Mouse (Mus musculus) adrenal gland, postnatal 0 days (tissue): Measurements from ENCODE around the gene 1700015F17Rik. TPM values are rescaled to one million over a fixed set of nuclear protein-coding genes. Genes with fewer than 3 reads are reported as not detected.

ENCODE experiments used
- polyA plus RNA-seq: library from polyadenylated mRNA; unstranded; fragments of >200 nt; fragmentation: Nextera tagmentation; extraction: Ambion mirVana; gene quantifications from 2 replicates; pipeline ENCODE4 v1.2.1, GENCODE M21; 2015

1700015F17Rik gene
- not detected in 2 replicates for polyA plus RNA-seq

DNA sequence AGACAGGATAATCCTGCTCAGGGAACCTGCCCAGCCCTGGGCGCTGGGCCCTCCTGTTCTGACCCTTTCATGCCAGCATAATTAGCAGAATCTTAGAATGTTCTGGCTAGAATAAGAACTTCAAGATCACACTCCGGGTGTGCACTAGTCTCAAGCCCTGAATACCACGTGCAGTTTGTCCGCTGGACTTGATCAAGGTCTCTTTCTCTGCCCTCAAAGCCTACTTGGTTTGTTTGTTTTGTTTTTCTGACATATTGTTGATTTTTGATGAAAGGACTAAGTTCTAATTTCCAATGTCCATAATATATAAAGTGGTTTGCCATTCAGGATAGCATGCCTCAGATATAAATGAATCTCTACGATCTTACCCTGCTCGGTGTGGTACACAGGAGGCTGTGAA lies at the start of gene 1700015F17Rik:
1700015F17Rik (minus strand) TSS at position 101 of the 400 bp plus-strand sequence.

DNA sequence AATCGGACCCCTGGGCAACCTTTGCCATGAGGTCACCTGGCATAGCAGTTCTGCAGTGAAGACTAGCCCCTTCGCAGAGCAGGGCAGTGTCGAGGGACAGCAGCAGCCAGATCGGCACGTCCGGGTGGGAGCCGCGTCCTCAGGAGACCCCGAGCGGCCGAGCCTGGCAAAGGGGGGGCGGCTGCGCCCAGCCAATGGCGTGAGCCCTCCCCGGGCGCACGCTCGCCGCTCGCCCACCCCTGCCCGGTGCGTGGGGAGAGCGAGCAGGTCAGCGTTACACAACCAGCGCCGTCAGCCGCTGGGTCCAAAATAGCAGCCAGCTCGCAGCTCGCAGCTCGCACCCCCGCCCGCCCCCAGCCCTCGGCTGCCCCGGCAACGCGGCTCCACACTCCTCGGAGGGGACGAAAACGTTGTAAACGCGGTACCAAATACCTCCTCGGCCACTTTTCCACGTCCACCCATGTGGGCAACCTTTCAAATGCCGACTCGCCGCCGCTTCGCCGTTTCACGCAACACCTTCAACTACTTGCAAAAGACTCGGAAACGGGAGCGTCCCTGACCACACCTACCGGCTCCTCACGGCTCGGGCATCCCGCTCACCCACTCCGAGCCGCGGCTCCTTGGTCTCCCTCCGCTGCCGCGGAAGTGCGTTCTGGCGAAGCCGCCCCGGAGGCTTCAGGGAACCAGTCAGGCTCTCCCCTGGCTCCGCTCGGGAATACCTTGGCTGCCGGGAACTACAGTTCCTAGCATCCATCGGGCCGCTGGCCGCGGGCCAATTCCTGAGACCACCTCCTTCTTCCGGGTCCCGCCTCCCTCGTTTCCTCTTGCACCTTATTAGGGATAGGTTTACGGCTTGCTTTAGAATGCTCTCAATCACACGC lies 35.5 kb upstream of the 1700015F17Rik start, which contains the start of gene Cldn12:
Cldn12 (minus strand) TSS at position 763 of the 881 bp plus-strand sequence.

DNA sequence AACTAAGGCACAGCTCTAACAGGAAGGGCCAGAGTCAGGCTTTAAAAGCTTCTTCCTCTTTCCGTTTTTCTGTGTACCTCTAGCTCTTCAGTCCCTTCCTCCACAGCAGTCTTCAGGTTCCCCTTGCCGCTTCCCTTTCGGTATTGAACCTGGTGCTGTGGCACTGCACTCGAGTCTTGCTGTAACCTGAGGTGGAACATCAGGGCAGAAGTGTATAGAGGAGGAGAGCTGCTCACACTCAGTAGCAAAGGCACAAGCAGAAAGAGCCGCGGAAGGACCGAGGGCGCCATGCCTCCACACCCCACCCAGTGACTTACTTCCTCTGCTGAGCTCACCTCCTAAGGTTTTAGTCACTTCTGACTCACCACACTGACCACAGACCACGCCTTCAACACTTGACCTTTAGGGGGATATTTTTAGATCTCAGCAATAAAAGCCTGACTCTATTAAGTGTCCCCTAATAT lies 58.9 kb downstream of the 1700015F17Rik start, which contains the start of gene Cdk14:
Cdk14 (minus strand) TSS at position 321 of the 464 bp plus-strand sequence.

Other genes with a start within 250 kb of the 1700015F17Rik start
- 7.7 and 13.2 TPM in 2 replicates for gene Cdk14, start 58.8 kb downstream of the 1700015F17Rik start, polyA plus RNA-seq
- gene Cldn12, start 35.8 kb upstream of the 1700015F17Rik start, polyA plus RNA-seq = 7.3 and 8.3 TPM in 2 replicates
- 20.1 and 23.1 TPM in 2 replicates for gene Gtpbp10, start 80.4 kb upstream of the 1700015F17Rik start, polyA plus RNA-seq
- 3.1 and 5.6 TPM in 2 replicates for gene Gm8773, start 94.7 kb upstream of the 1700015F17Rik start, polyA plus RNA-seq
- 3.2 and 3.7 TPM in 2 replicates for gene Cfap69, start 185.1 kb upstream of the 1700015F17Rik start, polyA plus RNA-seq
- 6.6 and 10.9 TPM in 2 replicates for gene Steap2, start 215.4 kb upstream of the 1700015F17Rik start, polyA plus RNA-seq